Mouse (Mus musculus): ENCODE data around the gene Gm8232.
"Not testable (repeated sequence)": the region's sequence is repeated elsewhere in the genome, so short reads cannot be mapped to it uniquely, and the experiment has no call there.

DNA sequence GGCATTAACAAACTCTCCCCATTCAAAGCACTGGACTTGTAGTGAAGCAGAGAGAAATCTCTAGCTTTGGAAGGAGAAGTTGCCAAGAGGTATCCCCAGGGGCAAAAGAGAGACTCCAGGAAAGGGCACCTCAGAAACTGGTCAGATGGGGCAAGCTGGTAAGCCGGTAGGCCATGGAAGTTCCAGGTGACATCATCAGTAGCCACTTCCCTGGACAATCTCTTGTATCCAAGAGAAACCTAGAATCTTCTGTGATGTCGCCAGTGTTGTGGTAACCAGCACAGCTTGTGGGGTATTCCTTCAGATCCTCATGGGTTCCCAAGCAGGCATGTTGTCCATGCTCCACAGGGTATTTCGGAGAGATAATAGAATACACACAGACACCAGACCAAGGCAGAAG, at the start of gene Gm8232:
- TF ChIP-seq CTCF (IDR thresholded peaks at IDR 0.05; ENCODE audit: low read depth, low read length); TAL1 (conservative IDR thresholded peaks at IDR 0.05; ENCODE audit: low read depth, low read length); GATA1 (IDR thresholded peaks at IDR 0.05; ENCODE audit: borderline replicate concordance, low read length); POLR2AphosphoS5 (IDR thresholded peaks at IDR 0.05; ENCODE audit: insufficient replicate concordance, low read depth, low read length); GATA2 (IDR thresholded peaks at IDR 0.05; ENCODE audit: borderline replicate concordance, low read depth, low read length): not testable (repeated sequence)

Measured in G1E (cell line).